Mouse (Mus musculus): ENCODE data around the gene Atrn.

The Atrn gene

DNA sequence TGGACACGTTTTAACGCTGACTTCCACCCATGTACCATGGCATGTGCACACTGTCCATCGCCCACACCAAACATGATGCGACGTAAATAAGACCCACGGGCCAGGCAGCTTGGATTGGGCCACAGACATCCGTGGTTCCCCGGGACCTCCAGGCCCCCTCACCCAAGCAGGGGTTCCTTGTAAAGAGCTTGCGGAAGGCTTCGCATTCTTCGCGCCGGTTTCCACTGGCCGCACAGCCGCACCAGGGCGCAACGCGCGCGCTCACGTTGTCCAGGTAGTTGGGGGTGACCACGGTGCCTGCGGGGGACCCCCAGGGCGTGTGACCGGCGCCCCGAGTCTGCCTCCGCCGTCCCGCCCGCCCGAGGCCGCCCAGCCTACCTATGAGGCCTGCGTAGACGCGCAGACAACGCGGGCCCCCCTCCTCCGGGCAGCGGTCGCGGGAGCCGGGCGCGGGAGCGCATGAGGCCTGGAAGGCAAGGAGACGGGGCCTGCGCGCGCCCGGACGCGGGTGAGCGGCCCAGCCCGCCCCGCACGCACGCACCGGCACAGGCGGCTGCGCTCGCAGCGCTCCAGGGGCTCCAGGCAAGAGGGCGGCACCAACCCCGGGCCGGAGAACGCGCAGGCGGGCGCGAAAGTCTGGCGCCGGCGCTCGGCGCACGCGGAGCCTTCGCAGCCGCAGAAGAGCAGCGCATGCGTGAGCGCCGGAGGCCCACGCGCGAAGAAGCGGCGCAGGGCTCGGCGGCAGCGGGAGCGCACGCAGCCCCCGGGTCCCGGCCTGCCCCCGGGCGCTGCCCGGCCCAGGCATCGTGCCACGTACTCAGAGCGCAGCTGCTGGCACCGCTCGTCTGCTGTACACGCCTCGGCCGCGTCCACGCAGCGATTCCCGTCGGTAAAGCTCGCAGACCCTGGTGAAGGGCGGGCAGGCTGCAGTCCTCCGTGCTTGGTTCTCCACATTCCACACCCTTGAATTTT lies 134.8 kb downstream of the Atrn start:
- DNase-seq (ENCODE audit: low spot score): no peak

DNA sequence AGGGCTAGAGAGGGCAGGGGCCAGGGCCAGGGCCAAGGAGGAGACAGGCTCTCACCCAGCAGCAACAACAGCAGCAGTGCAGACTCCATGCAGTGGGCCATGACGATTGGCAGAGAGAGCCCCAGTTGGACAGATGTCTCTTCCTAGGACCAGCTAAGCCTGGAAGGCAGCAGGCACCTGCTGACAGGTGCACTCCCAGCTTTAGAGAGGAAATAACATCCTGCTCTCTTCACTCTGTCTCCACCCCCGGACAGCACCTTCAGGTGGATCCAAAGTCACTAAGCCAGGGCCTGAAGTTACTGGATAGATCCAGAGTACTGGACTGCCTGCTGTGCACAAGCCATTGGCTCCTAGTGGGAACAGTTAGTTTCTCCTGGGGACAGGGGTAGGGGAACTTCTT lies 136.7 kb downstream of the Atrn start, which contains the start of gene Gfra4:
Gene Gfra4, minus strand, starts transcription at position 101 of the 400 bp plus-strand sequence.
- no peak for DNase-seq (ENCODE audit: low spot score)

GRCm38 (mm10) chr2:131044354-131044852 lies 138.1 kb downstream of the Atrn start:
- no peak for DNase-seq (ENCODE audit: low spot score)

- DNase-seq (ENCODE audit: low spot score): no peak
Measured at GRCm38 (mm10) chr2:131044989-131045720, 138.9 kb downstream of the Atrn start.

DNA sequence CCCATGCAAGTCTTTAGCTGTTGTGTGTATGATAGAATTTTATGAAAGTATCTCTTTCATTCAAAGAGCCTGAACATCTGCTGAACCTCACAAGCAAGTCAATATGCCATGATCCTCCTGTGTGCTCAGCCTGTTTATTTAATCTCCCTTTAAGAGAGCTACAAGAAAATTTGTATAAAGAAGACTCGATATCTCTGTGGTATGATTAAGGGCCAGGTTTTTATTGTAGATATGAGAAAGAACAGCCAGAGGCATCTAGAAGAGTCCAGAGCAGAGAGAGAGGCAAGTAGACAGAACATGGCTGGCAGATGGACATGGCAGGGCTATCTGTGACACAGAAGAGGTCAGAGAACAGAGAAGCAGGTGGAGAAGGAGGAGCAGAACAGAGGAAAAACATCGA lies 139.7 kb downstream of the Atrn start:
- DNase-seq (ENCODE audit: low spot score): no peak

DNA sequence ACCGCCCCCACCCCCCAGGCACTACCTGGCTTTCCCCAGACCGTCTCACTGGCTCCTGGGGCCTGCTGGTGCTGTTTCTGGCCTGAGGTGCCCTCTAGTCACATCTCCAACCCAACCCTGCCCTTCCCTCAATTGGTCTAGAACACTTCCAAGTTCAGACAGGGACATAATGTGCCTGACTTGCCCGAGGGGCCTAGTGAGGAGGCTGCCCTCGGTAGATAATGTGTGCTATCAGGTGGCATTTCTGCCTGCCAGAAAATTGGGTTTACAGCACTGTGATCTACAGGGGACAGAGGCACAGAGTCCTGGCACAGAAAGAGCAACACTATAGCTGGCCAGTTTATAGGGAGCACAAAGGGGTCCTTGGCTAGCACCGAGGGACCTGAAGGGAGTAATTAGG lies 145.7 kb downstream of the Atrn start:
- DNase-seq (ENCODE audit: low spot score): no peak

DNA sequence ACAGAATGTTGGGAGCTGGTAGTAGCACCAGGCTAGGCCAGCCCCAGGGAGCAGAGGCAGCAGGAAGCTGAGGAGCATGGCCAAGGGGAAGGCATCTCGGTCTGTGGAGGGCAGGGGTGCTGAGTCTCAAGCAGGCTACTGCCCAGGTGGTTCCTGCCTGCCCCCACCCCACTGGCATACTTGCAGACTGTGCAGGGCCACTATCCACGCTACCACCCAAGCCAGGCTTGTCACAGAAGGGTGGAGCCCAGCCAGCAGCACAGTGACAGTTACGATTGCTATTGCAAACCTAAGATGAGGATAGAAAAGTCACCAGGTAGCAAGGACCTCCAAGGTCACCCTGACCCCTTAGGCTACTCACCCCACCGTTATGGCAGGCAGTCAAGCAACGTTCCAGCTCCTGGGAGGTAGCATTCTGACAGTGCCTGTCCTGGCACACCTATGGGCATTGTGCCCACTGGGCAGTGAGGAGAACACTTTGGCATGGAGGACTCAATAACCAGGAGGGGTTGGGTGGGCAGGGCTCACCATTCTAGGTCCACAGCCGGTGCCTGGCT lies 146.6 kb downstream of the Atrn start:
- DNase-seq (ENCODE audit: low spot score): no peak

DNA sequence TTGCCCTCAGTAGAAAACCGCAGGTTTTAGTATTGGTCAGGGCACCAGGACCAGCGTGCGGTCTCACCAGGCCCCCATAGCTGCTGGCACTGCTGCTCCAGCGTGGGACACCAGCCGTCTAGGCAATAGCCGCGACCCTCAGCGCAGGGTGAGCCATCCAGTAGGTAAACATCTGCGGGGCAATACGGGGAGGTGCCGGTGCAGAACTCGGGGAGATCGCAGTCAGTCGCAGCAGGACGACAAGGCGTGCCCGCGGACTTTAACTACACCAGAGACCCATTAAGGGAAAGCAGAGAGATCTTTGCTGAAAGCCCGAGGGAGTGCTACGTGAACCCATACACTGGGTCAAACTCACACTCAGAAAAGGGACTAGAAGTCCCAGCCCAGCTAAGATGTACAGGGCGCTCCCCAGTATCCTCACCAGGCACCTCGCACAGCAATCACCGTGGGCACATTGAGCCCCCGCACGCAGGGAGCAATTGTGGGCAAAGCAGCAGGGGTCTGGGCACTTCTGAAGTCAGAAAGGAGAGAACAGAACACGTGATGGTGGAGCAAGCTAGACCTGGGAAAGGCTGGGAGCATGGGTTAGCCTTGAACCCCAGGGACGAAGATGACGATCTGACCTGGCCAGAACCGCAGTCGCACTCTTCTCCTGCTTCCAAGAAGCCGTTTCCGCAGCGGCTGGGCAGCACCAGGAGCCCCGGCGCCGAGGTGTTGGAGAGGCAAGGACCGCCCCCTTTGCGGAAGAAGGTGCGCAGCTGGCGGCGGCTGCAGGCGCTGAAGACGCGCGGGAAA lies 147.8 kb downstream of the Atrn start:
- DNase-seq (ENCODE audit: low spot score): no peak

DNA sequence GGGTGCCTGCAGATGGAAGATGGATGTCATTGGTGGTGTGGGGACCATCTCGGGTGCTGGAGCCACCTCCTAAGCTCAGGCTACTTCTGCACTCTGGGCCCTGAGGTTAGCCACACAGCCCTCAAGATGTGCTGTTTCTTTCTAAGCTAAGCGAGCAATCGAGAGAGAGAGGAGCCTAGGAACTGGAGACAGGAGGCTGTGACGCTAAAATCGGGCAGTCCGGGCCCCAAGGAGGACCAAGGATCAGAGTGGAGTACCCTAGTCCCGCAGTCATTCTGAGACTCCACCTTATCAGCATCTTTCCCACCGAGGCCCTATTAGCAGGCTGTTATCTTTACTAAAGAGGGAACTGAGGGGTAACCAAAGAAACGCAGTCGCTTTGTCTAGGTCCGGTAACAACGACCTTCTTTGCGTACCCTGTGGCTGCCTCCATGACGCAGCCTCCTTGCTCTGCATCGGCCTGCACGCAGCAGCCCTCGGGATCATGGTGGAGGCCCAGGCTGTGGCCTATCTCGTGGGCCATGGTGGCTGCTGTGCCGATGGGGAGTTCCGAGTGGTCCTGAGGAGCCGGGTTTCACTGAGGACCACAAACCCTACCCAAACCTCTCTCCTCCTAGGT lies 148.5 kb downstream of the Atrn start:
- DNase-seq (ENCODE audit: low spot score): no peak

DNA sequence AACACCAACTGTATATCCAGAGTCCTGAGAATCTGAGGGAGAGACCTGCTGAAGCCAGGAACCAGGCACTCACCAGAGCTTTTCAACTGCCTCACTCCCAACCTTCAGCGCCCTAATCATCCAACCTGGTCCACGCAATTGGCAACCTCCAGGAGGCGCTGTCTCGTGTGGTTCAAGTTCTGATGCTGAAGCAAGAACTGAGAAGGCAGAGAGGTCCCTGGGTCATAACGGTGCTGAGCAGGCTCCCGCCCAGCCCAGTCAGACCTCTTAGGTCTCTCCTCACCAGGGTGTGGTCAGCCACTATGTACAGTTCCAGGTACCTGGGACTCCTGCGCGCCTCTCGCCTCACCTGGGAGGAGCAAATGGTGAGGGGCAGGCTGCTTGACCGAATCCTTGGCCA lies 149.3 kb downstream of the Atrn start:
- no peak for DNase-seq (ENCODE audit: low spot score)

- DNase-seq (ENCODE audit: low spot score): no peak
Measured at GRCm38 (mm10) chr2:131056191-131056590, 149.9 kb downstream of the Atrn start.

GRCm38 (mm10) chr2:131058672-131059071 lies 152.4 kb downstream of the Atrn start:
- no peak for DNase-seq (ENCODE audit: low spot score)

DNA sequence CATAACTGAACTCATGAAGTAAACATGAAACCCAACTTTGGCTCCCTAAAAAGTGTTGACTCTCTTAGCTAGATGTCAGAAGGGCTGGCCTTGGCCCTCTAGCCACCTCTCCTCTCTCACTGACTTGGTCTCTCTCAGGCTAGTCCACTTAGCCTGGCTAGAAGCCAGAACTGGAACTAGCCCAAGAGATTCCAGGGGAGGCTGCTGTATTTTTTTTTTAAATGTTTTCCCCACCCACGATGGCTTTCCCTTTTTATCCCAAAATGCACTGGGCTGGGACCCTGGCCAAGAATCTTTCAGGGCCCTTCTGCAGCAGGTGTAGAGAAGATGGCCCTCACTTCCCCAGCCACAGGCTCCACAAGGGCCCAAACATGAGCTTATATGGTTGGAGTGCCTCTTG lies 153.1 kb downstream of the Atrn start:
- DNase-seq (ENCODE audit: low spot score): no peak

- no peak for DNase-seq (ENCODE audit: low spot score)
Measured at GRCm38 (mm10) chr2:131059781-131060540, 153.7 kb downstream of the Atrn start.

- no peak for DNase-seq (ENCODE audit: low spot score)
Measured at GRCm38 (mm10) chr2:131060784-131061183, 154.5 kb downstream of the Atrn start.

DNA sequence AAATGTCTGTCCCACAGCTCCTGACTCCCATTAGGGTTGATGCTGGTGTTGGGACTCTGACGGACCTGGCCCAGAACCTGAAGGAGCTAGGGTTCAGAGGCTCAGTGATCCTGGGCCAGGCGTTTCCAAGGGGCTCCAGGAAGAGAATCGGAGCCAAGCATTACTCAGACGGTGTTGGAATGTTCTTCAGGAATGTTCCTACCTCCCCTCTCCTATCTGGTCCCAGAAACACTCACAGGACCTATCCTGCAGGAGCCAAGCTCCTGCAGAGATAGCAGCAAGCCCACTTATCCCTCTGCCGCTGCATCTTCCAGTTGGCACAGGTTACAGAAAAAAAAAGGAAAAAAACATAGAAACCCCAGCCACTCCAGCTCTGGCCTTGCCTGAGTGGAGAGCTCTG lies 155.3 kb downstream of the Atrn start:
- DNase-seq (ENCODE audit: low spot score): no peak

- no peak for DNase-seq (ENCODE audit: low spot score)
Measured at GRCm38 (mm10) chr2:131063404-131063864, 157.1 kb downstream of the Atrn start, which contains the start of gene Adam33. TSS of gene Adam33 (minus strand) at chr2:131063814.

DNA sequence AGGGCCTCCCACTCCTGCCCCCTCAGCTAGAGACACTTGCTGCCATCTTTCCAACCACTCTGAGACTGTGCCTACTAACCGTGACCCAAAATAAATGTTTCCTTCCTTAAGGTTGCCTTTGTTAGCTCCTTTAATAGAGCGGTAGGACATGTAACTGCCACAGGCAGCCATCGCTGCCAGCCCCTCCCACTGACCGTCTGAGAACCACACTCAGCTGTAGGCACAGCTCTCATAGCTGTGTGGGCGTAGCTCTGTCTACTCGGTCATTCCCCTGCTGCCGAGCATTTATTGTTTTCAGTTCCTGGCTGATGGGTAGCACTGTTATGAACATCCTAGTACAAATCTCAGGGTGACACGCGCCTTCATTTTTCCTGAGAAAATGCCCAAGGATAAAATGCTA lies 160.0 kb downstream of the Atrn start:
- no peak for DNase-seq (ENCODE audit: low spot score)

DNA sequence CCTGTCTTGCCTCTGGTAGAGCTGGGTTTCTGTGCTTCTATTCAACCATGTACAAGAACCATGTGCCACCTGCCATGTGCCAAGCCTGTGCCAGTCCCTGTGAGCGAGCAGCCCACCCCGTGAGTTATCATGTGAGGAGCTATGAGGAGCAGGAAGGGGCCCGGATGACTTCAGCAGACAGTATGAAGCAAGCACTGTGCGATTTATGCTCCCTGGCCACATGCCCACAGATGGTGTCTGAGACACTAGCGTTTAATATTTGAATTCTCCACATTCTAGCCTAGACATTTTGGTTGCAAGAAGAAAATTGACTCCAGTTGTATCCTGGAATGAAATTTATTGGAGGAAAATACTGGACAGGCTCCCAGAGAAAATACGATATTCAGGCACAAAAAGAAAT lies 161.2 kb downstream of the Atrn start:
- no peak for DNase-seq (ENCODE audit: low spot score)

- DNase-seq (ENCODE audit: low spot score): no peak
Measured at GRCm38 (mm10) chr2:131072536-131072935, 166.2 kb downstream of the Atrn start.
